ENCODE assay signal across 17 mouse cellular contexts in genomic region chr14:49560706-49561105, GRCm38 (mm10). TPM values are rescaled to one million over a fixed set of nuclear protein-coding genes. Genes with fewer than 3 reads are reported as not detected.
A peak's percentile ranks its signal among the peaks of the same experiment; 100 is the strongest.
DNase-seq lines count a peak whose midpoint lies in the region; TF ChIP-seq lines count a peak whose summit lies in the region.
"Had no signal": no experiment of that assay in that cellular context is flagged by ENCODE, and none has a peak within 500 bp of the region (broad histone marks: within the 10 kb centered on the region; RNA-seq: fewer than 3 reads in every experiment).

No protein-coding gene starts in this region.

- DNase-seq in cerebellum, adult 11 months, result peak; percentile 6
- DNase-seq in cerebellum, adult 2 months, result peak; percentile 30 to 63
- peak; percentile 14 to 25 for DNase-seq in cerebellum, postnatal 10 days
- DNase-seq in lung, postnatal 4 days, result no peak
- DNase-seq in adipocyte (ENCODE audit: low spot score), result no peak
- no peak for DNase-seq in adrenal gland, adult (ENCODE audit: inconsistent age in 2 of 2, low spot score in 1 of 2)
- DNase-seq: adrenal gland, postnatal 10 days; gastrocnemius, postnatal 36 days; heart, adult 11 months; heart, postnatal 36 days; kidney, adult 2 months had no signal

- H3K4me3 ChIP-seq in cerebellum, adult 2 months (replicated peaks; ENCODE audit: insufficient read depth, low read depth, low read length), result no peak overlapping the region
- H3K4me3 ChIP-seq: embryonic facial prominence, embryonic 10.5 days; erythroblast, embryonic 14.5 days; forebrain, embryonic 10.5 days; forebrain, embryonic 15.5 days; heart, embryonic 13.5 days; hindbrain, embryonic 15.5 days had no signal

- no peak overlapping the region for H3K27ac ChIP-seq in cerebellum, adult 2 months (ENCODE audit: insufficient read depth, low read length)
- H3K27ac ChIP-seq: embryonic facial prominence, embryonic 10.5 days; forebrain, embryonic 10.5 days; forebrain, embryonic 15.5 days; heart, embryonic 13.5 days; hindbrain, embryonic 15.5 days had no signal

- H3K27me3 ChIP-seq in cerebellum, adult 2 months (ENCODE audit: control insufficient read depth, insufficient read depth, low read length), result no peaks in the 10 kb centered on the region
- H3K27me3 ChIP-seq: forebrain, embryonic 15.5 days; heart, embryonic 13.5 days; hindbrain, embryonic 15.5 days had no signal

- H3K4me1 ChIP-seq in cerebellum, adult 2 months (ENCODE audit: control insufficient read depth, insufficient read depth, low read length), result peaks cover 4% of the 10 kb centered on the region
- H3K4me1 ChIP-seq: forebrain, embryonic 10.5 days; forebrain, embryonic 15.5 days; heart, embryonic 13.5 days; hindbrain, embryonic 15.5 days had no signal

- TF ChIP-seq CTCF in cerebellum, adult 2 months (IDR thresholded peaks at IDR 0.05; ENCODE audit: borderline replicate concordance, insufficient read depth, low read depth, low read length), result no peak

- TF ChIP-seq POLR2A in cerebellum, adult 2 months (IDR thresholded peaks at IDR 0.05; ENCODE audit: borderline replicate concordance, insufficient read depth, low read length), result no peak

- 61% methylated on average over 2 of the region's 2 CpGs for WGBS in cerebellum, adult 2 months

RNA-seq across cellular contexts. Expression of gene Slc35f4, which starts 34.9 kb away (rescaled TPM):
- 5.4 and 5.5 TPM in 2 replicates for polyA plus RNA-seq in cerebellum, adult 2 months (2012; rRNA removed)
- polyA plus RNA-seq: erythroblast, embryonic 14.5 days; forebrain, embryonic 10.5 days; kidney, adult 2 months had no signal

Comparison
In these comparisons a context has a peak if more than half of its experiments do, and no peak if none do; other contexts are left out.
1. DNase-seq: peak in cerebellum, adult 11 months (single experiment), cerebellum, adult 2 months (2 of 2) and cerebellum, postnatal 10 days (2 of 2); none in lung, postnatal 4 days (0 of 2), adipocyte (single experiment) and adrenal gland, adult (0 of 2).